Mouse (Mus musculus) gastrocnemius, postnatal 10 days (tissue): Measurements from ENCODE around the gene Tas2r122. TPM values are rescaled to one million over a fixed set of nuclear protein-coding genes. Genes with fewer than 3 reads are reported as not detected.
"Not testable (repeated sequence)": the region's sequence is repeated elsewhere in the genome, so short reads cannot be mapped to it uniquely, and the experiment has no call there.

Source experiments
- DNase-seq: peaks from one replicate; pipeline ENCODE4 v3.0.0; 2021; ENCODE audit warnings: mixed read lengths
- long read RNA-seq, 2 experiments: library from polyadenylated mRNA; stranded (forward); transcript quantifications; one replicate each; pipeline ENCODE4 v2.0.0; 2021
- total RNA-seq, 2 experiments: library from RNA; stranded (reverse); gene quantifications; 2 replicates each; pipeline ENCODE4 v1.2.3; 2021

The Tas2r122 gene
- total RNA-seq: not detected
- long read RNA-seq, experiment 1: 0 reads
- long read RNA-seq, experiment 2: 0 reads

DNA sequence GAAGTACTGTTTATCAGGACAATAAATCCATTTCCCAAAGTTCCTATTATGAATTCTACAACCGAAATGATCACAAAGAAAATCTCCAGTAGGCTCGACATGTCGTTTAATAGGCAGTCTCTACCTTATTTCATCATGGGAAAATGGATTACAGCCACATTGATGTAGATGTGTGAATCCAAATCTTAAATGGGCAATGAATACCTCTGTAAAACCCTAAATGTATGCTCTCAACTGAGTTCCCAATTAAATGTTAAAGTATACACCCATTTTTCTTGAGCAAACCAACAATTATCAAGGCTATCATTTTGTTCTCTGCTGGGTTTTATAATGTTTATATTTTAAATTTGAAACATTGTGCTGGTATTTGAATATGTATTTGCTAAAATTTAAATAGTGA, at the start of gene Tas2r122:
Gene Tas2r122, minus strand, starts transcription at position 101 of the 400 bp plus-strand sequence.
- no peak for DNase-seq

DNA sequence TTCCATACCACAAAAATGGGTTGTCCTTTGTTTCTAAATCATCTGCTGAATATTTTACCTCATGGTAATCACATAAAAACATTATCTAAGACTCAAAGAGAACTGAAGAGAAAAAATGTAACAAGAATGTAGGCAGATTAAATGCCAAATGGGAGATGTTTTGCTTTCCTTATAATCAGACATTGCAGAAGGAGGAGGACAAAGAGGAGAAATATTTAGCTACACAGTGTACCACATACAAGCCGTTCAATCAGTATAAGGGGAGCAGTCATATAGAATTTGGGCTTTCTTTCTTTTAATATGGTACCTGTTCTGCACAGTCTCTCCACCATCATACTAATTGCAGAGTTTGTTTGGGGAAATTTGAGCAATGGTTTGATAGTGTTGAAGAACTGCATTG, 42.7 kb upstream of the Tas2r122 start, which contains the start of gene Tas2r124:
Gene Tas2r124, plus strand, starts transcription at position 301 of the 400 bp plus-strand sequence.
- DNase-seq: no peak

DNA sequence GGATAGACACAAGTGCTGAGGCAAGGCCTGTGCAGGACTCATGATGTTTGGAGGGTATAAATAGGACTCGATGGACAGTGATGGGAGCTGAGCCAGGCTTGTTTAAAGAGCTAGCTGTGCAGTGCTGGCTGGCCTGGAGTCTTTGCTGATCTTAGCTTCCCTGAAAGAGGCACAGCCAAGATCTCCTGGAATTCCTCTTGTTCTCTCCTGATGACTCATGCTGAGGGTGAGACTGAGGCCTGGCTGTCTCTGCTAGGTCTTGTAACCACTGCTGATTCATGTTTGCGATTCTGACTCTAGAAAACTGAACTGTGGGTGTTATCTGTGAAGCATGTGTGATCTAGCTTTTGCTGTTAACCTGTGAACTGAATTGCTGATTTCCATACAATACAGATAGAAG, 38.5 kb upstream of the Tas2r122 start:
- no peak for DNase-seq

GRCm38 (mm10) chr6:132737935-132738334, 26.2 kb upstream of the Tas2r122 start, which contains the start of gene Tas2r115:
Gene Tas2r115, minus strand, starts transcription at chr6:132738035.
- DNase-seq: no peak

DNA sequence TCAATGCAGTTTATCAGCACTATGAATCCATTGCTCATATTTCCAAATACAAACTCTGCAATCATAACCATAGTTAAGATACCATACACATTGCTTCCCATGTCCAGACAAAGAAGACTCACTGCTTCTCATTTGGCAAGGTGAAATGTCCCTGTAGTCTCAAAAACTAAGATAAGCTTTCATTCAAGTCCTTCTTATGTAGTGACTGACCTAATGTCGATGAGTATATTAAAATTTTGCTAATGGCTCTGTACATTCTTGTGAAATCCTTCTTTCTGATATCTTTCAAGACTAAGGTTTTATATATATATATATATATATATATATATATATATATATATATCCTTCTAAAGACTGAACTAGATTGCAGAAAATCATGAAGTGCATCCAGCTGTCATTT, 10.8 kb downstream of the Tas2r122 start, which contains the start of gene Tas2r121:
Gene Tas2r121, minus strand, starts transcription at position 101 of the 400 bp plus-strand sequence.
- no peak for DNase-seq

GRCm38 (mm10) chr6:132691596-132691995, 20.1 kb downstream of the Tas2r122 start:
- DNase-seq: not testable (repeated sequence)

Other genes starting within 250 kb of the Tas2r122 start
- not detected for gene Prh1, start 142.1 kb downstream of the Tas2r122 start, total RNA-seq
- gene Prp2, start 116.0 kb downstream of the Tas2r122 start, total RNA-seq: not detected
- gene A630073D07Rik, start 60.4 kb downstream of the Tas2r122 start, total RNA-seq: not detected
- gene Tas2r120, start 55.0 kb downstream of the Tas2r122 start, total RNA-seq: not detected
- gene Tas2r121, start 10.9 kb downstream of the Tas2r122 start, total RNA-seq: not detected
- not detected for gene Tas2r115, start 26.1 kb upstream of the Tas2r122 start, total RNA-seq
- not detected for gene Tas2r124, start 42.8 kb upstream of the Tas2r122 start, total RNA-seq
- not detected for gene Tas2r102, start 50.2 kb upstream of the Tas2r122 start, total RNA-seq
- gene Tas2r136, start 66.2 kb upstream of the Tas2r122 start, total RNA-seq: not detected
- not detected for gene Tas2r117, start 90.9 kb upstream of the Tas2r122 start, total RNA-seq
- not detected for gene Tas2r123, start 135.2 kb upstream of the Tas2r122 start, total RNA-seq
- gene Tas2r116, start 143.5 kb upstream of the Tas2r122 start, total RNA-seq: not detected
- gene Tas2r110, start 156.1 kb upstream of the Tas2r122 start, total RNA-seq: not detected
- gene Tas2r113, start 181.1 kb upstream of the Tas2r122 start, total RNA-seq: not detected
- gene Tas2r125, start 197.7 kb upstream of the Tas2r122 start, total RNA-seq: not detected
- gene Tas2r129, start 239.2 kb upstream of the Tas2r122 start, total RNA-seq: not detected
- not detected for gene Tas2r131, start 246.0 kb upstream of the Tas2r122 start, total RNA-seq